Mouse (Mus musculus): ENCODE results near the gene Gnrhr.
A peak's percentile ranks its signal among the peaks of the same experiment; 100 is the strongest.

Gnrhr gene

GRCm38 (mm10) chr5:86197801-86198200 is at the start of gene Gnrhr:
Gene Gnrhr (minus strand): TSS chr5:86197901.
- no peak for DNase-seq (ENCODE audit: extremely low read depth, insufficient read length, low spot score)

- no peak for DNase-seq (ENCODE audit: extremely low read depth, insufficient read length, low spot score)
Measured at GRCm38 (mm10) chr5:86246559-86246958, 48.9 kb upstream of the Gnrhr start.

- peak; percentile 73 for DNase-seq (ENCODE audit: extremely low read depth, insufficient read length, low spot score)
Measured at GRCm38 (mm10) chr5:86244880-86245279, 47.2 kb upstream of the Gnrhr start.

- DNase-seq (ENCODE audit: extremely low read depth, insufficient read length, low spot score): no peak
Measured at GRCm38 (mm10) chr5:86244275-86244674, 46.6 kb upstream of the Gnrhr start.

- DNase-seq (ENCODE audit: extremely low read depth, insufficient read length, low spot score): peak; percentile 51
Measured at GRCm38 (mm10) chr5:86227156-86227853, 29.6 kb upstream of the Gnrhr start.

GRCm38 (mm10) chr5:86191356-86191755 is 6.3 kb downstream of the Gnrhr start:
- peak; percentile 7 for DNase-seq (ENCODE audit: extremely low read depth, insufficient read length, low spot score)

GRCm38 (mm10) chr5:86190770-86191169 is 6.9 kb downstream of the Gnrhr start:
- DNase-seq (ENCODE audit: extremely low read depth, insufficient read length, low spot score): no peak

GRCm38 (mm10) chr5:86190290-86190689 is 7.4 kb downstream of the Gnrhr start:
- DNase-seq (ENCODE audit: extremely low read depth, insufficient read length, low spot score): no peak

GRCm38 (mm10) chr5:86187441-86187840 is 10.3 kb downstream of the Gnrhr start:
- no peak for DNase-seq (ENCODE audit: extremely low read depth, insufficient read length, low spot score)

- no peak for DNase-seq (ENCODE audit: extremely low read depth, insufficient read length, low spot score)
Measured at GRCm38 (mm10) chr5:86173778-86174177, 23.9 kb downstream of the Gnrhr start.

GRCm38 (mm10) chr5:86172449-86173161 is 25.1 kb downstream of the Gnrhr start, which contains the start of gene Uba6:
Gene Uba6 (minus strand): TSS chr5:86172803.
- DNase-seq (ENCODE audit: extremely low read depth, insufficient read length, low spot score): peak; percentile 96

- no peak for DNase-seq (ENCODE audit: extremely low read depth, insufficient read length, low spot score)
Measured at GRCm38 (mm10) chr5:86172088-86172448, 25.6 kb downstream of the Gnrhr start.

All from 3134 (cell line).